Mouse (Mus musculus) limb, embryonic 10.5 days (tissue): ENCODE results near the gene Rhod. TPM values are rescaled to one million over a fixed set of nuclear protein-coding genes. Genes with fewer than 3 reads are reported as not detected.
"Not testable (repeated sequence)": the region's sequence is repeated elsewhere in the genome, so short reads cannot be mapped to it uniquely, and the experiment has no call there.

Source experiments
- DNase-seq: peaks from one replicate; pipeline ENCODE4 v3.0.0-alpha.2; 2017; ENCODE audit warnings: low spot score
- H3K27ac ChIP-seq: fragments of 300-500 bp; sonication (generic); 2 replicates; pipeline ENCODE4 v1.5.1; 2016; ENCODE audit warnings: mild to moderate bottlenecking
- H3K27me3 ChIP-seq: fragments of 300-500 bp; sonication (generic); 2 replicates; pipeline ENCODE4 v1.6.1; 2016; ENCODE audit warnings: low read depth, mild to moderate bottlenecking; ENCODE audit not compliant: poor library complexity, severe bottlenecking
- H3K36me3 ChIP-seq: fragments of 300-500 bp; sonication (generic); 2 replicates; pipeline ENCODE4 v1.6.1; 2016; ENCODE audit warnings: mild to moderate bottlenecking, moderate library complexity
- H3K4me1 ChIP-seq: fragments of 300-500 bp; sonication (generic); 2 replicates; pipeline ENCODE4 v1.6.1; 2016
- H3K4me3 ChIP-seq: fragments of 300-500 bp; sonication (generic); 2 replicates; pipeline ENCODE4 v1.5.1; 2016; ENCODE audit warnings: mild to moderate bottlenecking, moderate library complexity
- H3K9me3 ChIP-seq: fragments of 300-500 bp; sonication (generic); replicated peaks from 2 replicates; pipeline ENCODE4 v1.6.1; 2016; ENCODE audit warnings: mild to moderate bottlenecking
- WGBS: fragments of 180-500 bp; shearing (Covaris S2); methylation state at CpG from one replicate; pipeline ENCODE4 v1.1.7; 2016; 5-methylcytosine and 5-hydroxymethylcytosine counted together
- polyA plus RNA-seq: library from polyadenylated mRNA; unstranded; fragments of >200 nt; fragmentation: Nextera tagmentation; extraction: Ambion mirVana; gene quantifications from 2 replicates; pipeline ENCODE4 v1.2.1, GENCODE M21; 2016

The Rhod gene
- polyA plus RNA-seq, 1 experiment from 2014 or later, result 32.9 TPM

- peaks cover 80% of the 10 kb centered on the region for H3K36me3 ChIP-seq
These were observed 52.0 kb downstream of the Rhod start for GRCm38 (mm10) chr19:4387276-4387675.

GRCm38 (mm10) chr19:4385026-4385425 lies 54.2 kb downstream of the Rhod start:
- no peaks in the 10 kb centered on the region for H3K27me3 ChIP-seq
- H3K4me1 ChIP-seq, result no peaks in the 10 kb centered on the region
- H3K36me3 ChIP-seq, result peaks cover 78% of the 10 kb centered on the region
- H3K4me3 ChIP-seq, result no peak overlapping the region
- H3K9me3 ChIP-seq, result no peaks in the 10 kb centered on the region
- WGBS, result 89% methylated on average over 4 of the region's 4 CpGs
- DNase-seq, result no peak
- no peak overlapping the region for H3K27ac ChIP-seq

More at GRCm38 (mm10) chr19:4387276-4387675, 52.0 kb downstream of the Rhod start:
- DNase-seq, result no peak
- Histone ChIP-seq H3K4me3 (no peak overlapping the region), H3K9me3 (no peaks in the 10 kb centered on the region), H3K27me3 (no peaks in the 10 kb centered on the region), H3K4me1 (no peaks in the 10 kb centered on the region), H3K27ac (no peak overlapping the region)

GRCm38 (mm10) chr19:4384322-4384721 lies 54.9 kb downstream of the Rhod start:
- no peaks in the 10 kb centered on the region for H3K4me1 ChIP-seq
- no peak overlapping the region for H3K27ac ChIP-seq
- no peak for DNase-seq
- no peak overlapping the region for H3K4me3 ChIP-seq
- no peaks in the 10 kb centered on the region for H3K9me3 ChIP-seq
- peaks cover 80% of the 10 kb centered on the region for H3K36me3 ChIP-seq
- WGBS, result 74% methylated on average over 1 of the region's 1 CpGs
- H3K27me3 ChIP-seq, result no peaks in the 10 kb centered on the region

- Histone ChIP-seq H3K4me3 (no peak overlapping the region), H3K4me1 (no peaks in the 10 kb centered on the region), H3K27ac (no peak overlapping the region), H3K9me3 (no peaks in the 10 kb centered on the region), H3K36me3 (peaks cover 81% of the 10 kb centered on the region), H3K27me3 (no peaks in the 10 kb centered on the region)
- DNase-seq, result no peak
These were observed 55.9 kb downstream of the Rhod start for GRCm38 (mm10) chr19:4383306-4383705.

GRCm38 (mm10) chr19:4382303-4382702 lies 56.9 kb downstream of the Rhod start:
- H3K27ac ChIP-seq, H3K4me3 ChIP-seq, H3K9me3 ChIP-seq, H3K27me3 ChIP-seq, DNase-seq, H3K4me1 ChIP-seq: not testable (repeated sequence)
- WGBS, result 100% methylated on average over 1 of the region's 1 CpGs
- peaks cover 82% of the 10 kb centered on the region for H3K36me3 ChIP-seq

Other genes starting within 250 kb of the Rhod start
- gene Tbc1d10c, start 248.1 kb downstream of the Rhod start, polyA plus RNA-seq, result 0.21 and 1.2 TPM in 2 replicates
- gene Ppp1ca, start 247.4 kb downstream of the Rhod start, polyA plus RNA-seq, result 1,070 and 1,129 TPM in 2 replicates
- gene Rad9a, start 237.8 kb downstream of the Rhod start, polyA plus RNA-seq, result 58.2 and 61.5 TPM in 2 replicates
- gene Clcf1, start 225.2 kb downstream of the Rhod start, polyA plus RNA-seq, result 4.3 and 6.0 TPM in 2 replicates
- not detected in 2 replicates for gene AC109138.7, start 225.1 kb downstream of the Rhod start, polyA plus RNA-seq
- 14.0 and 16.2 TPM in 2 replicates for gene Pold4, start 207.5 kb downstream of the Rhod start, polyA plus RNA-seq
- 2.5 and 4.4 TPM in 2 replicates for gene Ssh3, start 170.3 kb downstream of the Rhod start, polyA plus RNA-seq
- gene Ankrd13d, start 156.3 kb downstream of the Rhod start, polyA plus RNA-seq, result 5.5 and 7.9 TPM in 2 replicates
- gene Grk2, start 133.2 kb downstream of the Rhod start, polyA plus RNA-seq, result 14.6 and 15.5 TPM in 2 replicates
- gene Kdm2a, start 41.1 kb downstream of the Rhod start, polyA plus RNA-seq, result 67.6 and 77.9 TPM in 2 replicates
- gene Syt12, start 38.0 kb upstream of the Rhod start, polyA plus RNA-seq, result 0.53 and 0.95 TPM in 2 replicates
- not detected in 2 replicates for gene 2010003K11Rik, start 59.2 kb upstream of the Rhod start, polyA plus RNA-seq
- gene Pcx, start 71.0 kb upstream of the Rhod start, polyA plus RNA-seq, result 15.8 and 18.8 TPM in 2 replicates
- 7.8 and 8.0 TPM in 2 replicates for gene Lrfn4, start 176.2 kb upstream of the Rhod start, polyA plus RNA-seq
- 85.7 and 90.4 TPM in 2 replicates for gene Rce1, start 186.2 kb upstream of the Rhod start, polyA plus RNA-seq